Comparison of ENCODE assay signal across 19 mouse cellular contexts in genomic region chr4:124175531-124175930, GRCm38 (mm10).
DNase-seq lines count a peak whose midpoint lies in the region; TF ChIP-seq lines count a peak whose summit lies in the region.
"Had no signal": no experiment of that assay in that cellular context is flagged by ENCODE, and none has a peak within 500 bp of the region (broad histone marks: within the 10 kb centered on the region; RNA-seq: fewer than 3 reads in every experiment).

No protein-coding gene starts in this region.

- DNase-seq in left cerebral cortex, adult 11 months (ENCODE audit: low spot score) = peak; percentile 64
- DNase-seq in left cerebral cortex, postnatal 4 days = no peak
- DNase-seq in frontal cortex, adult 2 months (ENCODE audit: extremely low spot score in 1 of 2, low spot score in 1 of 2) = peak; percentile 76 to 83
- peak; percentile 44 to 71 for DNase-seq in left cerebral cortex, adult 2 months (ENCODE audit: extremely low spot score in 1 of 2, low spot score in 2 of 2)
- DNase-seq in right cerebral cortex, postnatal 25 days = peak; percentile 76
- DNase-seq in embryo, embryonic 11 days = no peak
- no peak for DNase-seq in embryo, embryonic 10 days (ENCODE audit: low spot score)
- DNase-seq: cerebellum, adult 11 months; cerebellum, postnatal 36 days; gastrocnemius, postnatal 14 days; heart, adult 2 months; kidney, adult 2 months; kidney, postnatal 36 days; lung, embryonic 14.5 days; thymus, postnatal 4 days had no signal

- intact Hi-C loops in left cerebral cortex, postnatal 4 days (cut with DNase I) = no loop called here
- intact Hi-C loops in left cerebral cortex, adult 2 months (cut with DNase I) = loop anchor here (1.0 to 2.0 kb wide), 2 partner anchors 31 to 33 kb away; no protein-coding TSS in a partner anchor

- no peak for TF ChIP-seq CTCF in left cerebral cortex, adult 2 months (IDR thresholded peaks at IDR 0.05)

- no peak overlapping the region for H3K4me3 ChIP-seq in left cerebral cortex, adult 2 months
- H3K4me3 ChIP-seq: embryonic facial prominence, embryonic 12.5 days; heart, adult 2 months; heart, embryonic 15.5 days; liver, embryonic 12.5 days; midbrain, embryonic 15.5 days had no signal

- peak overlapping the region; percentile 70 for H3K27ac ChIP-seq in left cerebral cortex, adult 2 months
- H3K27ac ChIP-seq: embryonic facial prominence, embryonic 12.5 days; heart, adult 2 months; heart, embryonic 15.5 days; liver, embryonic 12.5 days; midbrain, embryonic 15.5 days had no signal

Comparison
In these comparisons a context has a peak if more than half of its experiments do, and no peak if none do; other contexts are left out.
1. DNase-seq: peak in left cerebral cortex, adult 11 months (single experiment), frontal cortex, adult 2 months (2 of 2), left cerebral cortex, adult 2 months (2 of 2) and right cerebral cortex, postnatal 25 days (single experiment); none in left cerebral cortex, postnatal 4 days (single experiment), embryo, embryonic 11 days (single experiment) and embryo, embryonic 10 days (single experiment).